Mouse (Mus musculus) liver, embryonic 13.5 days (tissue): ENCODE results near the gene Stpg4. TPM values are rescaled to one million over a fixed set of nuclear protein-coding genes. Genes with fewer than 3 reads are reported as not detected.

ENCODE experiments used
- ATAC-seq: fragments of 200-750 bp; cut with Nextera tagmentation; 2 replicates; pipeline ENCODE4 v1.8.0; 2017; ENCODE audit warnings: low read depth, mild to moderate bottlenecking, moderate number of reproducible peaks, moderate library complexity
- DNase-seq: peaks from one replicate; pipeline ENCODE4 v3.0.0; 2022
- H3K27ac ChIP-seq: fragments of 300-500 bp; sonication (generic); 2 replicates; pipeline ENCODE4 v1.5.1; 2015; ENCODE audit warnings: moderate library complexity, mild to moderate bottlenecking, inconsistent platforms
- H3K27me3 ChIP-seq: fragments of 300-500 bp; sonication (generic); 2 replicates; pipeline ENCODE4 v1.6.1; 2015; ENCODE audit warnings: mild to moderate bottlenecking, inconsistent platforms
- H3K36me3 ChIP-seq: fragments of 300-500 bp; sonication (generic); 2 replicates; pipeline ENCODE4 v1.6.1; 2015; ENCODE audit warnings: mild to moderate bottlenecking, inconsistent platforms
- H3K4me1 ChIP-seq: fragments of 300-500 bp; sonication (generic); replicated peaks from 2 replicates; pipeline ENCODE4 v1.6.1; 2015; ENCODE audit warnings: inconsistent platforms
- H3K4me2 ChIP-seq: fragments of 300-500 bp; sonication (generic); 2 replicates; pipeline ENCODE4 v1.6.1; 2015; ENCODE audit warnings: inconsistent platforms, mild to moderate bottlenecking, moderate library complexity
- H3K4me3 ChIP-seq: fragments of 300-500 bp; sonication (generic); replicated peaks from 2 replicates; pipeline ENCODE4 v1.5.1; 2015; ENCODE audit warnings: mild to moderate bottlenecking, inconsistent platforms
- H3K9ac ChIP-seq: fragments of 300-500 bp; sonication (generic); 2 replicates; pipeline ENCODE4 v1.6.1; 2015; ENCODE audit warnings: mild to moderate bottlenecking, inconsistent platforms
- H3K9me3 ChIP-seq: fragments of 300-500 bp; sonication (generic); replicated peaks from 2 replicates; pipeline ENCODE4 v1.6.1; 2016; ENCODE audit warnings: inconsistent platforms
- WGBS: fragments of 180-500 bp; shearing (Covaris S2); methylation state at CpG from one replicate; pipeline ENCODE4 v1.1.7; 2015; ENCODE audit not compliant: insufficient replicate concordance; 5-methylcytosine and 5-hydroxymethylcytosine counted together
- polyA plus RNA-seq: library from polyadenylated mRNA; unstranded; fragments of >200 nt; fragmentation: Nextera tagmentation; extraction: Ambion mirVana; gene quantifications from 2 replicates; pipeline ENCODE4 v1.2.1, GENCODE M21; 2015

Stpg4 gene
- polyA plus RNA-seq, 1 experiment from 2014 or later, result not detected

- H3K4me1 ChIP-seq, result peaks cover 54% of the 10 kb centered on the region
- 0 out of 2 replicates have a peak, but pooled peaks cover 5% of the 10 kb centered on the region for H3K27me3 ChIP-seq
- peak; percentile 94 for DNase-seq
- peak within 1 kb of the TSS; percentile 98 for H3K9ac ChIP-seq
- H3K9me3 ChIP-seq, result no peaks in the 10 kb centered on the region
- peak within 1 kb of the TSS; percentile 95 for H3K4me3 ChIP-seq
- H3K27ac ChIP-seq, result peak within 1 kb of the TSS; percentile 96
- peak; percentile 86 for ATAC-seq
- H3K4me2 ChIP-seq, result peak within 1 kb of the TSS; percentile 84
- H3K36me3 ChIP-seq, result peaks cover 7% of the 10 kb centered on the region; the same call in 1 of the 2 replicates
- under 1% methylated on average over 68 of the region's 69 CpGs for WGBS
Measured at GRCm38 (mm10) chr17:87446767-87447611, 19.4 kb upstream of the Stpg4 start, which contains the start of gene Calm2. TSS of gene Calm2 (minus strand) at chr17:87446935.

GRCm38 (mm10) chr17:87445917-87446766 is 18.6 kb upstream of the Stpg4 start:
- ATAC-seq, result peak; percentile 68
- Histone ChIP-seq H3K27me3 (0 out of 2 replicates have a peak, but pooled peaks cover 5% of the 10 kb centered on the region), H3K4me3 (peak overlapping the region; percentile 95), H3K4me2 (peak overlapping the region; percentile 84), H3K27ac (peak overlapping the region; percentile 96), H3K4me1 (peaks cover 62% of the 10 kb centered on the region), H3K36me3 (peaks cover 12% of the 10 kb centered on the region), H3K9ac (peak overlapping the region; percentile 98), H3K9me3 (no peaks in the 10 kb centered on the region)
- WGBS, result under 1% methylated on average over 68 of the region's 86 CpGs
- DNase-seq, result peak; percentile 42

- H3K4me1 ChIP-seq, result peaks cover 62% of the 10 kb centered on the region
- WGBS, result under 1% methylated on average over 13 of the region's 13 CpGs
- peaks cover 13% of the 10 kb centered on the region for H3K36me3 ChIP-seq
- peak overlapping the region; percentile 84 for H3K4me2 ChIP-seq
- H3K27me3 ChIP-seq, result 0 out of 2 replicates have a peak, but pooled peaks cover 5% of the 10 kb centered on the region
- ATAC-seq (no peak), DNase-seq (no peak)
- H3K27ac ChIP-seq, result peak overlapping the region; percentile 96
- H3K9ac ChIP-seq, result peak overlapping the region; percentile 98
- H3K4me3 ChIP-seq, result peak overlapping the region; percentile 95
- H3K9me3 ChIP-seq, result no peaks in the 10 kb centered on the region
Measured at GRCm38 (mm10) chr17:87445337-87445916, 17.9 kb upstream of the Stpg4 start.

GRCm38 (mm10) chr17:87444763-87445162 is 17.2 kb upstream of the Stpg4 start:
- H3K9me3 ChIP-seq, result no peaks in the 10 kb centered on the region
- WGBS, result 47% methylated on average over 4 of the region's 4 CpGs
- H3K27me3 ChIP-seq, result 0 out of 2 replicates have a peak, but pooled peaks cover 4% of the 10 kb centered on the region
- H3K36me3 ChIP-seq, result peaks cover 16% of the 10 kb centered on the region
- H3K4me2 ChIP-seq, result peak overlapping the region; percentile 67
- H3K9ac ChIP-seq, result peak overlapping the region; percentile 37
- no peak for ATAC-seq
- H3K4me1 ChIP-seq, result peaks cover 66% of the 10 kb centered on the region
- no peak overlapping the region for H3K27ac ChIP-seq
- H3K4me3 ChIP-seq, result peak overlapping the region; percentile 44
- no peak for DNase-seq

- Histone ChIP-seq H3K27me3 (no peaks in the 10 kb centered on the region), H3K9ac (no peak overlapping the region), H3K27ac (no peak overlapping the region), H3K4me1 (peaks cover 50% of the 10 kb centered on the region), H3K9me3 (no peaks in the 10 kb centered on the region), H3K36me3 (peaks cover 16% of the 10 kb centered on the region), H3K4me3 (no peak overlapping the region), H3K4me2 (no peak overlapping the region)
- ATAC-seq (no peak), DNase-seq (no peak)
- 59% methylated on average over 2 of the region's 2 CpGs for WGBS
Measured at GRCm38 (mm10) chr17:87441537-87441936, 14.0 kb upstream of the Stpg4 start.

- Histone ChIP-seq H3K27me3 (no peaks in the 10 kb centered on the region), H3K36me3 (peaks cover 32% of the 10 kb centered on the region), H3K9ac (no peak overlapping the region), H3K4me3 (no peak overlapping the region), H3K9me3 (no peaks in the 10 kb centered on the region), H3K4me2 (no peak overlapping the region), H3K27ac (no peak overlapping the region), H3K4me1 (peaks cover 40% of the 10 kb centered on the region)
- 87% methylated on average over 2 of the region's 2 CpGs for WGBS
- DNase-seq, result no peak
- no peak for ATAC-seq
Measured at GRCm38 (mm10) chr17:87439441-87439840, 11.9 kb upstream of the Stpg4 start.

GRCm38 (mm10) chr17:87433929-87434328 is 6.4 kb upstream of the Stpg4 start:
- Histone ChIP-seq H3K9me3 (no peaks in the 10 kb centered on the region), H3K4me2 (no peak overlapping the region), H3K36me3 (peaks cover 66% of the 10 kb centered on the region), H3K4me1 (peaks cover 12% of the 10 kb centered on the region), H3K27me3 (no peaks in the 10 kb centered on the region), H3K9ac (no peak overlapping the region), H3K4me3 (no peak overlapping the region), H3K27ac (no peak overlapping the region)
- ATAC-seq (no peak), DNase-seq (no peak)
- 89% methylated on average over 3 of the region's 3 CpGs for WGBS

- Histone ChIP-seq H3K27ac (no peak overlapping the region), H3K9ac (no peak overlapping the region), H3K27me3 (no peaks in the 10 kb centered on the region), H3K4me2 (no peak overlapping the region), H3K4me3 (no peak overlapping the region), H3K4me1 (peaks cover 12% of the 10 kb centered on the region), H3K36me3 (peaks cover 66% of the 10 kb centered on the region), H3K9me3 (no peaks in the 10 kb centered on the region)
- DNase-seq (no peak), ATAC-seq (no peak)
- WGBS, result 83% methylated on average over 5 of the region's 5 CpGs
Measured at GRCm38 (mm10) chr17:87432743-87433142, 5.2 kb upstream of the Stpg4 start.

- no peaks in the 10 kb centered on the region for H3K27me3 ChIP-seq
- H3K4me2 ChIP-seq, result no peak overlapping the region
- no peak overlapping the region for H3K4me3 ChIP-seq
- no peak overlapping the region for H3K9ac ChIP-seq
- DNase-seq (no peak), ATAC-seq (no peak)
- peaks cover 66% of the 10 kb centered on the region for H3K36me3 ChIP-seq
- peaks cover 7% of the 10 kb centered on the region for H3K4me1 ChIP-seq
- H3K9me3 ChIP-seq, result no peaks in the 10 kb centered on the region
- H3K27ac ChIP-seq, result no peak overlapping the region
Measured at GRCm38 (mm10) chr17:87432314-87432713, 4.8 kb upstream of the Stpg4 start.

GRCm38 (mm10) chr17:87429431-87429830 is 1.9 kb upstream of the Stpg4 start:
- H3K27ac ChIP-seq, result no peak overlapping the region
- no peak overlapping the region for H3K4me3 ChIP-seq
- 81% methylated on average over 3 of the region's 3 CpGs for WGBS
- H3K4me2 ChIP-seq, result no peak overlapping the region
- no peak for DNase-seq
- no peaks in the 10 kb centered on the region for H3K27me3 ChIP-seq
- peaks cover 50% of the 10 kb centered on the region for H3K36me3 ChIP-seq
- ATAC-seq, result no peak
- no peak overlapping the region for H3K9ac ChIP-seq
- H3K4me1 ChIP-seq, result peaks cover 6% of the 10 kb centered on the region
- no peaks in the 10 kb centered on the region for H3K9me3 ChIP-seq

GRCm38 (mm10) chr17:87418082-87418481 is 9.5 kb downstream of the Stpg4 start:
- Histone ChIP-seq H3K4me3 (no peak overlapping the region), H3K36me3 (no peaks in the 10 kb centered on the region), H3K27me3 (no peaks in the 10 kb centered on the region), H3K9me3 (no peaks in the 10 kb centered on the region), H3K27ac (no peak overlapping the region), H3K4me1 (no peaks in the 10 kb centered on the region), H3K9ac (no peak overlapping the region), H3K4me2 (no peak overlapping the region)
- WGBS, result 67% methylated on average over 7 of the region's 7 CpGs
- DNase-seq, result no peak
- no peak for ATAC-seq
